Mouse (Mus musculus): ENCODE results near the gene Hdgf.
A peak's percentile ranks its signal among the peaks of the same experiment; 100 is the strongest.

The Hdgf gene

GRCm38 (mm10) chr3:87909381-87909780, 3.3 kb downstream of the Hdgf start:
- DNase-seq (ENCODE audit: extremely low read depth, low read depth), result no peak

- DNase-seq (ENCODE audit: extremely low read depth, low read depth), result no peak
Observed at GRCm38 (mm10) chr3:87909874-87910273, 3.8 kb downstream of the Hdgf start.

GRCm38 (mm10) chr3:87910573-87911141, 4.5 kb downstream of the Hdgf start:
- DNase-seq (ENCODE audit: extremely low read depth, low read depth), result no peak

- no peak for DNase-seq (ENCODE audit: extremely low read depth, low read depth)
Observed at GRCm38 (mm10) chr3:87913491-87913890, 7.4 kb downstream of the Hdgf start.

GRCm38 (mm10) chr3:87913891-87914290, 7.8 kb downstream of the Hdgf start:
- DNase-seq (ENCODE audit: extremely low read depth, low read depth), result no peak

GRCm38 (mm10) chr3:87916990-87917389, 10.9 kb downstream of the Hdgf start:
- DNase-seq (ENCODE audit: extremely low read depth, low read depth), result no peak

GRCm38 (mm10) chr3:87918551-87918950, 12.4 kb downstream of the Hdgf start:
- no peak for DNase-seq (ENCODE audit: extremely low read depth, low read depth)

- peak; percentile 85 for DNase-seq (ENCODE audit: extremely low read depth, low read depth)
Observed at GRCm38 (mm10) chr3:87919336-87920108, 13.4 kb downstream of the Hdgf start, which contains the start of gene Mrpl24. TSS of gene Mrpl24 (plus strand) at chr3:87919506.

GRCm38 (mm10) chr3:87920270-87920943, 14.3 kb downstream of the Hdgf start:
- no peak for DNase-seq (ENCODE audit: extremely low read depth, low read depth)

- DNase-seq (ENCODE audit: extremely low read depth, low read depth), result no peak
Observed at GRCm38 (mm10) chr3:87924996-87925395, 18.9 kb downstream of the Hdgf start.

- DNase-seq (ENCODE audit: extremely low read depth, low read depth), result no peak
Observed at GRCm38 (mm10) chr3:87927452-87927851, 21.3 kb downstream of the Hdgf start.

- peak; percentile 87 for DNase-seq (ENCODE audit: extremely low read depth, low read depth)
Observed at GRCm38 (mm10) chr3:87929341-87930077, 23.4 kb downstream of the Hdgf start.

GRCm38 (mm10) chr3:87930078-87930795, 24.1 kb downstream of the Hdgf start, which contains the start of the genes Isg20l2 and Rrnad1:
TSS of gene Isg20l2 (plus strand) at chr3:87930314.
TSS of gene Rrnad1 (minus strand) at chr3:87930717.
- DNase-seq (ENCODE audit: extremely low read depth, low read depth), result peak; percentile 98

- no peak for DNase-seq (ENCODE audit: extremely low read depth, low read depth)
Observed at GRCm38 (mm10) chr3:87934026-87934425, 27.9 kb downstream of the Hdgf start.

- no peak for DNase-seq (ENCODE audit: extremely low read depth, low read depth)
Observed at GRCm38 (mm10) chr3:87934501-87934900, 28.4 kb downstream of the Hdgf start.

GRCm38 (mm10) chr3:87935201-87935600, 29.1 kb downstream of the Hdgf start:
- DNase-seq (ENCODE audit: extremely low read depth, low read depth), result no peak

GRCm38 (mm10) chr3:87935776-87936175, 29.7 kb downstream of the Hdgf start:
- DNase-seq (ENCODE audit: extremely low read depth, low read depth), result peak; percentile 57

GRCm38 (mm10) chr3:87940611-87941010, 34.5 kb downstream of the Hdgf start:
- DNase-seq (ENCODE audit: extremely low read depth, low read depth), result no peak

GRCm38 (mm10) chr3:87942471-87942870, 36.4 kb downstream of the Hdgf start:
- DNase-seq (ENCODE audit: extremely low read depth, low read depth), result no peak

- DNase-seq (ENCODE audit: extremely low read depth, low read depth), result no peak
Observed at GRCm38 (mm10) chr3:87943586-87943985, 37.5 kb downstream of the Hdgf start.

Measured in MEL-GATA-1-ER (cell line).